Mouse (Mus musculus): ENCODE results near the gene Rnf207.

- no peak for TF ChIP-seq CTCF (IDR thresholded peaks at IDR 0.05; ENCODE audit: low read depth, low read length)
- TF ChIP-seq POLR2A (IDR thresholded peaks at IDR 0.05; ENCODE audit: borderline replicate concordance, low read depth, low read length): peak; percentile 85; the same call in 1 of the 2 replicates
These were observed 21.6 kb downstream of the Rnf207 start, which contains the start of gene Icmt for GRCm38 (mm10) chr4:152296874-152297861.

All from bone marrow macrophage, adult 2 months (primary cell).